Mouse (Mus musculus) stomach, postnatal 0 days (tissue): ENCODE data around the gene Anapc15-ps. TPM values are rescaled to one million over a fixed set of nuclear protein-coding genes. Genes with fewer than 3 reads are reported as not detected.

Experiments used
- ATAC-seq: fragments of 200-750 bp; cut with Nextera tagmentation; 2 replicates; pipeline ENCODE4 v1.8.0; 2017; ENCODE audit not compliant: low FRiP score, low TSS enrichment
- DNase-seq: peaks from one replicate; pipeline ENCODE4 v3.0.0-alpha.2; 2016; ENCODE audit warnings: low spot score
- H3K27ac ChIP-seq: fragments of 300-500 bp; sonication (generic); replicated peaks from 2 replicates; pipeline ENCODE4 v1.5.1; 2014; ENCODE audit warnings: mild to moderate bottlenecking, control low read depth
- H3K27me3 ChIP-seq: fragments of 300-500 bp; sonication (generic); 2 replicates; pipeline ENCODE4 v1.6.1; 2014; ENCODE audit warnings: low read length; ENCODE audit not compliant: control insufficient read depth, insufficient read depth
- H3K36me3 ChIP-seq: fragments of 300-500 bp; sonication (generic); 2 replicates; pipeline ENCODE4 v1.6.1; 2014; ENCODE audit warnings: low read length, mixed read lengths; ENCODE audit not compliant: control insufficient read depth, insufficient read depth
- H3K4me1 ChIP-seq: fragments of 300-500 bp; sonication (generic); replicated peaks from 2 replicates; pipeline ENCODE4 v1.6.1; 2014; ENCODE audit warnings: antibody characterized with exemption; ENCODE audit not compliant: control insufficient read depth, insufficient read depth
- H3K4me2 ChIP-seq: fragments of 300-500 bp; sonication (generic); replicated peaks from 2 replicates; pipeline ENCODE4 v1.6.1; 2014; ENCODE audit warnings: low read depth, mild to moderate bottlenecking, control low read depth, moderate library complexity
- H3K4me3 ChIP-seq: fragments of 300-500 bp; sonication (generic); 2 replicates; pipeline ENCODE4 v1.5.1; 2014; ENCODE audit warnings: low read depth, low read length, control low read depth
- H3K9ac ChIP-seq: fragments of 300-500 bp; sonication (generic); 2 replicates; pipeline ENCODE4 v1.6.1; 2014; ENCODE audit warnings: mild to moderate bottlenecking, low read length, control low read depth, mixed read lengths
- H3K9me3 ChIP-seq: fragments of 300-500 bp; sonication (generic); 2 replicates; pipeline ENCODE4 v1.6.1; 2016; ENCODE audit warnings: low read length; ENCODE audit not compliant: control insufficient read depth
- CTCF ChIP-seq: IDR thresholded peaks from 2 replicates; pipeline ENCODE4 v1.5.1; 2016; ENCODE audit warnings: antibody characterized with exemption, low read depth, mild to moderate bottlenecking, moderate library complexity
- EP300 ChIP-seq: optimal IDR thresholded peaks from 2 replicates; pipeline ENCODE3; 2016; ENCODE audit warnings: antibody characterized with exemption
- WGBS: fragments of 180-500 bp; shearing (Covaris S2); extraction: QIAGEN DNeasy Blood & Tissue Kit; methylation state at CpG from one replicate; pipeline ENCODE4 v1.1.7; 2014; 5-methylcytosine and 5-hydroxymethylcytosine counted together
- polyA plus RNA-seq: library from polyadenylated mRNA; unstranded; fragments of >200 nt; fragmentation: Nextera tagmentation; extraction: Ambion mirVana; gene quantifications from 2 replicates; pipeline ENCODE4 v1.2.1, GENCODE M21; 2015

Gene Anapc15-ps
- polyA plus RNA-seq, 1 experiment from 2014 or later, result not detected

- no peaks in the 10 kb centered on the region for H3K27me3 ChIP-seq
- no peak overlapping the region for H3K4me2 ChIP-seq
- no peaks in the 10 kb centered on the region for H3K36me3 ChIP-seq
- WGBS, result 34% methylated on average over 6 of the region's 6 CpGs
- TF ChIP-seq CTCF, result no peak
- no peak for TF ChIP-seq EP300
- H3K4me1 ChIP-seq, result no peaks in the 10 kb centered on the region
- no peak overlapping the region for H3K9ac ChIP-seq
- no peak overlapping the region for H3K4me3 ChIP-seq
- no peaks in the 10 kb centered on the region for H3K9me3 ChIP-seq
- DNase-seq (peak; percentile 64), ATAC-seq (peak; percentile 71)
- H3K27ac ChIP-seq, result no peak overlapping the region
These were observed 45.9 kb downstream of the Anapc15-ps start for GRCm38 (mm10) chr10:95627381-95627780.

- WGBS, result 61% methylated on average over 6 of the region's 6 CpGs
- H3K36me3 ChIP-seq, result no peaks in the 10 kb centered on the region
- no peaks in the 10 kb centered on the region for H3K9me3 ChIP-seq
- no peak overlapping the region for H3K9ac ChIP-seq
- no peak for ATAC-seq
- no peaks in the 10 kb centered on the region for H3K27me3 ChIP-seq
- no peak overlapping the region for H3K27ac ChIP-seq
- no peak for TF ChIP-seq CTCF
- no peak for TF ChIP-seq EP300
- peak; percentile 38 for DNase-seq
- H3K4me2 ChIP-seq, result no peak overlapping the region
- no peaks in the 10 kb centered on the region for H3K4me1 ChIP-seq
- H3K4me3 ChIP-seq, result no peak overlapping the region
These were observed 48.0 kb downstream of the Anapc15-ps start for GRCm38 (mm10) chr10:95625300-95625699.

GRCm38 (mm10) chr10:95624007-95624406 lies 49.2 kb downstream of the Anapc15-ps start:
- H3K4me2 ChIP-seq, result no peak overlapping the region
- no peaks in the 10 kb centered on the region for H3K36me3 ChIP-seq
- TF ChIP-seq CTCF (no peak), EP300 (no peak)
- WGBS, result 59% methylated on average over 5 of the region's 5 CpGs
- no peak overlapping the region for H3K27ac ChIP-seq
- H3K4me1 ChIP-seq, result no peaks in the 10 kb centered on the region
- H3K4me3 ChIP-seq, result no peak overlapping the region
- H3K27me3 ChIP-seq, result no peaks in the 10 kb centered on the region
- H3K9me3 ChIP-seq, result no peaks in the 10 kb centered on the region
- no peak overlapping the region for H3K9ac ChIP-seq
- ATAC-seq, result no peak
- DNase-seq, result no peak

- TF ChIP-seq CTCF (no peak), EP300 (no peak)
- Histone ChIP-seq H3K9ac (no peak overlapping the region), H3K4me2 (no peak overlapping the region), H3K27ac (no peak overlapping the region), H3K27me3 (no peaks in the 10 kb centered on the region), H3K36me3 (no peaks in the 10 kb centered on the region), H3K4me3 (no peak overlapping the region), H3K4me1 (no peaks in the 10 kb centered on the region), H3K9me3 (no peaks in the 10 kb centered on the region)
- DNase-seq (no peak), ATAC-seq (no peak)
- WGBS, result 61% methylated on average over 4 of the region's 4 CpGs
These were observed 49.7 kb downstream of the Anapc15-ps start for GRCm38 (mm10) chr10:95623518-95623905.

Other genes with a start within 250 kb of the Anapc15-ps start
- 277 and 291 TPM in 2 replicates for gene Mrpl42, start 171.5 kb downstream of the Anapc15-ps start, polyA plus RNA-seq
- 229 and 231 TPM in 2 replicates for gene Ube2n, start 158.3 kb downstream of the Anapc15-ps start, polyA plus RNA-seq
- gene Nudt4, start 109.3 kb downstream of the Anapc15-ps start, polyA plus RNA-seq, result 46.1 and 47.5 TPM in 2 replicates
- gene Gm33543, start 169.5 kb upstream of the Anapc15-ps start, polyA plus RNA-seq, result not detected in 2 replicates